Mouse (Mus musculus): ENCODE results near the gene Jtb.
A peak's percentile ranks its signal among the peaks of the same experiment; 100 is the strongest.
"Not testable (repeated sequence)": the region's sequence is repeated elsewhere in the genome, so short reads cannot be mapped to it uniquely, and the experiment has no call there.

Jtb gene

DNA sequence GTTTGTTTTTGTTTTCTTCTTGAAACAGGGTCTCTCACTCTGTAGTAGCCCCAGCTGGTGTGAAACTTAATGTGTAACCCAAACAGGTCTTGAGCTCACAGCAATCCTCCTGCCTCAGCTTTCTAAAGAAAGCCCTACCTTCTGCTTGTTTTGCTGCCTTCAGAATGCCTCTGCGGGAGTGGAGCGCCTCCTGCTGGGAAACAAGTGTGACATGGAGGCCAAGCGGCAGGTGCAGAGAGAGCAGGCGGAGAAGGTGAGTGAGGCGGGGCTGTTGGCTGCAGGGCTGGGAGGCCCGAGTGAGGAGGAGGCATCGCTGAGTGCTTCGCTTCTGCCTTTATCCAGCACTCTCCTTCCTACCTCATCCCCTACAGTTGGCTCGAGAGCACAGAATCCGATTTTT lies 7.1 kb upstream of the Jtb start:
- DNase-seq: no peak

DNA sequence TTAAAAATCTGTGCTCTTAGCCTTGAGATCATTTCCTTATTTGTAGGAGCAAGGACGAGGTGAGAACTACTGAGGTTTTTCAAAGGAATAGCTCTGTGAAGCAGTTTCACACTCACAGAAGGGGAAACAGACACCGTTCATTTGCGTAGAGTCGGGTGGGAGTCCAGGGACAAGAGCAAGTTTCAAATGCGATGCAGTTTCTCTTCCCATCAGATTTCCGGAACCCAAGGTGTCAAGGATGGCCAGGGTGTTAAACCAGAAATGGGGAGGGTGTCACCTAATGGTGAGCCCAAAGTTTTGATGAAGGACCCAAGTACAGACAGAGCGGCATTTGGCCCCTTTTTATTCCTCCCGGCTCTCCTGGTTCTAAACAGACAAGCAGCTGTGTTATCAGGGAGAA lies 322 bp upstream of the Jtb start:
- no peak for DNase-seq

DNA sequence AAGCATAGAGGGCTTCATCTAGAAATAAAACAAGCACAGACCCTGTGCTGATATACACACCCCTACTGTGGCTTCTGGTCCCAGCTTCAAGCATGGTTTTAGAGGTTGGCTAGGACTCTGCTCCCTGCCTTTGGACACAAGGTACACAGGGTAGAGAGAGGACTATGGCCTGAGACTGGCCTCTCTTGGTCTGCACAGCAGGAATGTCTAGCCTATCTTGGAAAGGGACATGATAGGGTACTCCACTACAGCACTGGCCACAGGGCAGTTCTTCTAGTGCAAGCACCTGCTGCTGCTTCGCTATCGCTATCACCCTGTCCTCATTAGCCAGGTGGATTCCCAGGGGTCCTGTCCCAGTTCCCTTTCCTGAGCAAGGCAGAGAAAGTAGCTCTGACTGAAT lies 9.9 kb downstream of the Jtb start:
- DNase-seq: no peak

DNA sequence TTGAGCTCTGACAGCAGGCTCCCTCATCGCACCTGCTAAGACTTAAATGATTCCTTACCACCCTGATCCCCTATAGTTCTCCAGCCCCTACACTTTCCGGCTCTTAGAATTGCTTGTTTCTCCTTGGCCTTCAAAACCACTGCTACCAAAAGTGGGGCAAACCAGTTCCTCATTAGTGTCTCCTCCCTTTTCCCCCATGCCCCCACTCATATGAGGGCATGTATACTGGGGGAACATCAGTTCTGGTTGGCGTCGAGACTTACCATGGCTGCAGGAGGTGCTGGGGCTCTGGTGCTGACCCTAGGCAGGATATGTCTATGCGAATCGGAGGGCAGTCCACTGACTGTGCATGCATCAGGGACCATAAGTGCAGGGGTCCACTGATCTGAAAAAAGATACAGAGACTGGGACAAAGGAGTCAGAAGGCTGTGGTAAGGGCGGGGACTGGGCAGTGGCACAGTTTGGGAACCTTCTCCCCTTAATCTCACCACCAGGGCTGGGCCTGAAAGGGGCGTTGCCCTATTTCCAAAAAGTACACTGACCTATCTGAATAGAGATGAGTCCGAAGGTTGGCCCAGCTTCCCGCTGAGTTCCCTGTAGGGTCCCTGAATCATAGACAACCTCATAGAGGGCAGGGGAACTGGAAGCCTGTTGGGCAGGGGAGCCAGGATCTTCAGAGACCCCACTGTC lies 10.4 kb downstream of the Jtb start:
- no peak for DNase-seq

DNA sequence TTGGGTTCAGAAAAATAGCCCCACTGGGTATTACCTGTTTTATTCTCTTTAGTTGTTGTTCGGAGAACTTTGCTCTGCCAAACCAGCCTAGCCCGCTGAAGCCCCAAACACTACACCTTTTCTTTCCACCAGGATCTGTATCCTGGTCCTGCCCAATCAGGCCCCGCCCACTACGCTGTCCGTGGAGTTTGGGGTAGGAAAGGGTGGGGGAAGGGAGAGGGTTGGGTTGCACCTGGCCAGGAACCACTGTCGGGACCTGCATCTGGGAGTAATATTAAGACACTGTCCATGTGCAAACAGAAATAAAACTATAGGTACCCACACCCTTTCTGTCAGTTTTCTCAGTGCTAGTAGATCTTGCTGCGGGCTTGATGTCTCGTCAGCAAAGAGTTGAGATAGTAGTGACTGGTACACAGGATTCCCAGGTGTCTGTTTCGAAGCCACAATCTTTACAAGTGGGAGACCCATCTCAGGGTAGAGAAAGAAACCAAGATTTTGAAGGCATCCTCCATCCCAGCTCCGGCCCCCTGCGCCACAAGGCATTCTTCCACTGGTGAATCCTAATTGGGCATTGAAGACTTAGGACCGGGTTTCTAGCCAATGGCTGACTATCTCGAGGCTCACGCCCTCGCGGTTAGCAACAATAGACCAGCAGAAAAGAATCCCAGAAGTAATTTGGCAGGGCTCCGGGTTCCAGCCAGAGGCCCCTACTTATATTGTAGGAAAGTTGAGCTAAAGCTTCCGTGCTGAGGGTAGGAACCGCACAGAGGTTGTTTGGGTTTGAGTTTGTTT lies 11.8 kb downstream of the Jtb start, which contains the start of gene Creb3l4:
Gene Creb3l4 (minus strand): TSS at position 529 of the 792 bp plus-strand sequence.
- no peak for DNase-seq

DNA sequence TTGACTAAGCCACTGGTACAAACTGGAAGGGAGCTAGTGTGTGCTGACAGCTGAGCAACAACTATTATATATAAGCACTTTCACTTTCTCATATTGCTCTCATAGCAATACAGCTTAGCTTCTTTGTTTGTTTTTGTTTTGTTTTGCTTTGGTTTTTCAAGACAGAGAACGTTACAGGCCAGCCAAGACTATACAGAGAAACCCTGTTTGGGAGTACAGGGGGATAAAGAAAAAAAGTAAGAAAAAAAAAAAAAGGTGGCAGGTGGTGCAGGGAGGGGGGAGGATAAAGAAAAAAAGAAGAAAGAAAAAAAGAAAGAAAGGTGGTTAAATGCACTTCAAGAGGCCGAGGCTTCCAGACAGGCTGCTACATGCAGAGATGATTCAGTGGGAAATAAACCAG lies 14.0 kb downstream of the Jtb start:
- no peak for DNase-seq

DNA sequence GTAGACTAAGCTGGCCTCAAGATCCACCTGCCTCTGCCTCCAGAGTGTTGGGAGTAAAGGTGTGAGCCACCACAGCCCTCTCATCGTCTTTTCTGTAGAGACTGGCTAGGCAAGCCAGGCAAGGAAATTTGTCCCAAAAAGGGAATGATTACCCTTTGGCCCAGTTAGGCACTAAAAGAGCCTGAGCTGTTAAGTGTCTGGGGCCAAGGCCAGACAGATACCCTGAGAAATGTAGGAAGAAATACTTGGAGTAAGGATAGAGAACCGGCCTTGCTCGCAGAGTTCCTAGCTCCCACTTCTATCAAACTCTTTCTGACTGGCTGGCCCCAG lies 16.2 kb downstream of the Jtb start:
- no peak for DNase-seq

DNA sequence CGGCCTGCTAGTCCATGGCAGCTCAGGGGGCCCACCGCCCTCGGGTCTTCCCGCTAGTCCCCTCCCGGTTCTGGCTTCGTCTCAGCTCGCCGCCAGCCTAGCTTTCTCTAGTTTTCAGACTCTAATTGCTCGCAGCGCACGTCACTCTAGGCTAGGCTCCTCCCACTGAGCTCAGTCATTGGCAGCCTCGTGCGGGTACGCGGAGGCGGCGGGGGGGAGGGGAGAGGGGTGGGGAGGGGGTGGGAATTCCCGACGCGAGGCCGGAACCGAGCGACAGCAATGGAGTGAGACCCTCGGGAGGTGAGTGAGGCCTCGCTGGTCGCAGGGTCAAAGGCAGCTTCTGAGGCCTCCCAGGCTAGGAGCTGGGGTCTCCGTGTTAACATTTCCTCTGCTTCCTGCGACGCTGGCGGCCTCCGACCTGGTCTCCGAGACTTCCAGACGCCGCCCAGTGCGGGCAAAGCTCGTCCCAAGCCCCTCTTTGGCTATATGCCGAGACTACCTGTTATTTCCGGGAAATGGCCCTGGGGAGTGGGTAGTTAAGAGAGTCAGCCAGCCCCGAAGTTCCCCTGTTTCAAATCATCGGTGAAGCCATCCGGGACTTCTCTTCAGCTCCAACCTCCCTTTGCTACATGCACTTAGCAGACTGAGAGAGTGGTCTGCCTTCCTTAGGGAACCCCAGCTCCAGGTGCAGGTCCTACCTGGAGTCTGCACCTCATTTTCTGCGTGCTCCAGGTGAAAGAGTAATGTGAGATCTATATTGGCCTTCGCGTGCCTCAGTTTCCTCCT lies 16.8 kb downstream of the Jtb start, which contains the start of gene Slc39a1:
Gene Slc39a1 (plus strand): TSS at position 213 of the 786 bp plus-strand sequence.
- peak; percentile 85 for DNase-seq

DNA sequence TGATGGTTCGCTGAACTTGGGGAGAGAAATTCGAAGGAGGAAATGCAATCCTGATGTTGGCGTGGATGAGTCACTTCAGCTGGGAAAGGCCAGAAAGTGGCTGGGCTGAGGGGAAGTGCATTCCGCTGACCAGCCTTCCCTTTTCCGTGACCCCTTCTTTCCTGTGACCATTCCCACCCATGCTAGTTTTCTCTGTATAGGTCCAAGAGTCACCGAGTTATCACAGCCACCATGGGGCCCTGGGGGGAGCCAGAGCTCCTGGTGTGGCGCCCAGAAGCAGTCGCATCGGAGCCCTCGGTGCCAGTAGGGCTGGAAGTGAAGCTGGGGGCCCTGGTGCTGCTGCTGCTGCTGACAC lies 17.3 kb downstream of the Jtb start:
- no peak for DNase-seq

DNA sequence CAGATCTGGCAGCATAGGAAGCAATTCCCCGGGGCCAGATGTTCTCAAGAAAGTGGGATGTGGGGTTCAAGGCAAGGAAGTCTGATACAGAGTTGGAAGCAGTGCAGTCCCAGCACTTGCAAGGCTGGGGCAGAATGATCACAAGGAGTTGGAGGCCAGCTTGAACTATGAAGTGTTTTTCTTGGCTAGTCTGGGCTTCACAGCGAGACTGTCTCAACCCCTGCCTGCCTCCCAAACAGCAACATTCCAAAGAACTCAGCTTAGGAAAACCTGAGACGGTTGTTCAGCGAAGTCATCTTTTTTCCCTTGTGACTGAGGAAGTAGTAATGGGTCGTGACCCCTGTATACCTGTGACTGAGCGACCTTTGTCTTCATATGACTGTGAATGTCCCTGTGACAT lies 19.4 kb downstream of the Jtb start:
- DNase-seq: no peak

DNA sequence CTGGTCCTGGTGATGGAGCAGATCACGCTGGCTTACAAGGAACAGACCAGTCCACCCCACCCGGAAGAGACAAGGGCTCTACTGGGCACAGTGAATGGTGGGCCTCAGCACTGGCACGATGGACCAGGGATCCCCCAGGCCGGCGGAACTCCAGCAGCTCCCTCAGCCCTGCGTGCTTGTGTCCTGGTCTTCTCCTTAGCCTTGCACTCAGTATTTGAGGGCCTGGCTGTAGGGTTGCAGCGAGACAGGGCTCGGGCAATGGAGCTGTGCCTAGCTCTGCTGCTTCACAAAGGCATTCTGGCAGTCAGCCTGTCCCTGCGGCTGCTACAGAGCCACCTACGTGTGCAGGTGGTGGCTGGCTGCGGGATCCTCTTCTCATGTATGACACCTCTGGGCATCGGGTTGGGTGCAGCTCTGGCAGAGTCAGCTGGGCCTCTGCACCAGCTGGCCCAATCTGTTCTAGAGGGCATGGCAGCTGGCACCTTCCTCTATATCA lies 20.4 kb downstream of the Jtb start:
- not testable (repeated sequence) for DNase-seq

DNA sequence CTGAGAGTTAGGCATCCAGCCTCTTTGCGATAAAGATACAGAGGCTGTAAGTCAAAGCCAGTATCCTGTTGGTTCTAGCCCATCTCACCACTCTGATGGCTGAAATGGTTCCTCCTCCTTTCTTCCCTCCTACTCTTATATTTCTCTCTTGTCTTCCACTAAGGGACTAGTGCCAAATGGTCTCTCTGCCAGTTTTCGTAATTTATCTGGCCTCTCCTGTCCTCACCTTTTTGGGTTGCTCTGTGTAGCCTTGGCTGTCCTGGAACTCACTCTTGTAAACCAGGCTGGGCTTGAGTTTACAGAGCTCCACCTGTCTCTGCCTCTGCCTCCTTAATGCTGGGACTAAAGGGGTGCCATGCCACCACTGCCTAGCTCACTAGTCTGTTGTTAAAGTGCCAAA lies 21.3 kb downstream of the Jtb start:
- not testable (repeated sequence) for DNase-seq

DNA sequence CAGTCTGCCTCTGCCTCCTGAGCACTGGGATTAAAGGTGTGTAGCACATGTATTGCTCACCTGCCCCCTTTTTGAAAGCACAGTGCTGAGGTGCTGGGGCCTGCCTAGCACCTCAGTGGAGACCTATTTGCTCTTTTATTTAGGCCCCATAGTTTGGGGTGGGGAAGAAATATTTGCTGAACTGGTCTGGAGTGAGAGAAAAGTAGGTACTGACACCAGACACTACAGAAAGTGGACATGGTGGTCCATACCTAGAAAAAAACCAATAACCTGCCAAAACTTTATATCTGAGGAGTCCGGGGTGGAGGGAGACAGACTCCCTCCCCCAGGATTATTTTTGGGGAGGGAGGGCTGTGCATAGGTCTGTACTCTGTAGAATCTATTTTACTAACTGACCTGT lies 21.8 kb downstream of the Jtb start:
- DNase-seq: not testable (repeated sequence)

DNA sequence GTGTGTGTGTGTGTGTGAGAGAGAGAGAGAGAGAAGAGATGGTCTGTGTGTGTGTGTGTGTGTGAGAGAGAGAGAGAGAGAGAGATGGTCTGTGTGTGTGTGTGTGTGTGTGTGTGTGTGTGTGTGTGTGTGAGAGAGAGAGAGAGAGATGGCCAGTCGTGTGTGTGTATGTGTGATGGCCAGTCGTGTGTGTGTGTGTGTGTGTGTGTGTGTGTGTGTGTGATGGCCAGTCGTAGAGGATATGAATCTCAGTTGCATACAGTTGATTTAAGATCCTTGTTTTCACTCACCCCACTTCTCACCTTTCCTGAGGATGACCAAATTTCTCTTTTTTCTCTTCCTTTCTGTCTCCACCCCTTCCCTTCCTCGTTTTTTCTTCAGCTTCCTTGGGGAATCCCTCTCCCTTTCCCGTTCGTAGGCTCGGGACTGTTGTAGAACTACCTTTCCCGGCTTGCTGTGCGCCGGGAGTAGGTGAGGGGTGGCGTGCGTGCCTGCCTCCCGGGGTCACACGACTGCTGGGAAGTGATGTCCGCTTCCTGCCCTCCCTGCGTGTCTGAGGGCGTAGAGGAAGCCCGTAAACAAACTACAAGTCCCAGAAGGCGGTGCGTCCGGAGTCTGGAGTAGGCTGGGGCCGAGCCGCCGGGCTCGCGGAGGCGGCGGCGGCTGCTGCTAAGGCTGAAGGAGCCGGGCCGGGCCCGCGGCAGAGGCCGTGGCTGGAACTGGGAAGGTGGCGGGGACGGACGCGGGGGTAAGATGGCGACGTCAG lies 22.4 kb downstream of the Jtb start, which contains the start of gene Crtc2:
Gene Crtc2 (plus strand): TSS at position 511 of the 766 bp plus-strand sequence.
- DNase-seq: peak; percentile 95

DNA sequence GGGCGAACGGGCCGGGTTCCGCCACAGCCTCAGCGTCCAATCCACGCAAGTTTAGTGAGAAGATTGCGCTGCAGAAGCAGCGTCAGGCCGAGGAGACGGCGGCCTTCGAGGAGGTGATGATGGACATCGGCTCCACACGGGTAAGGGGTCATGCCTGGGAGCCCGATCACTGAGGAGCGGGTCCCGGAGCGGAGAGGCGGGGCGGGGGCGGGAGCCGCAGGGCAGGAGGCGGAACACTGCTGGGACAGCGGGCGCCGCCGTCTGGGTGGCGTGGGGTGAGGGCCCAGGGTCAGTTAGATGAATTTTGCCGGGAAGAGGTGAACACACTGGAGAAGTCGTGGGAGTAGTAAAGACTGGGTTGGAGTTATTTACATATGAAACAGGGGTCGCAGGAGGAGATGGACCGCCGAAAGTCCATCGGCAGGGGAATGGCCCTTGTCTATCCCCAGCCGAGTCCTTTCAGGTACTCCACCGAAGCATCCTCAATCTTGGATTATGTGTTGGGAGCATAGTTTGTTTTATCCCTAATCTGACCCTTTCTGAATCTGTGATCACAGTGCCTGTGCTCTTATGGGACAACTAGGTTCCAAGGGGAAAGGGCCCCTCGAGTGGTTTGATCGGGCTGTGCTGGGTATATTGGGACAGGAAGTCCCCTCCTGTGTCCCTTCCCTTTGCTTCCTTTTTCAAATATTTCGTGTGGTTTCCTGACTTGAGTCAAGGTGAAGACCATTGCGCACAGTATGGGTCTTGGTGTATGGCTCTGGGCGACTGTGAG lies 23.2 kb downstream of the Jtb start:
- no peak for DNase-seq

DNA sequence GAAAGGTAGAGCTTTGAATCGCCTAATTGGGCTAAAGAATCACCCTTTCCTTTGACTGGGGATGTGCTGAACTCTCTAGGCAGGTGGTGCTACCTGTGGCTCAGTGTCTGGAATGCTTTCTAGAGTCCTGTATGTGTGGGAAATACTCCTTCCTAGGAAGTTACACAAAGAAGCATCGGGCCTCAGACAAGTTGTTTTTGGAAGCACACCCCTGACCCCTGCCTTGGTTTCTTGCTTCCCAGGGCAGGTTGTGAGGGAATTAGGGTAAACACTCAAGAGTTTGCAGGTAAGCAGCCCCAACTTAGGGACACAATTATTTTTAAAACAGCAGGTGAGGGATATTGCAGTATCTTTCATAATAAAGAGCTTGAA lies 23.8 kb downstream of the Jtb start:
- DNase-seq: no peak

DNA sequence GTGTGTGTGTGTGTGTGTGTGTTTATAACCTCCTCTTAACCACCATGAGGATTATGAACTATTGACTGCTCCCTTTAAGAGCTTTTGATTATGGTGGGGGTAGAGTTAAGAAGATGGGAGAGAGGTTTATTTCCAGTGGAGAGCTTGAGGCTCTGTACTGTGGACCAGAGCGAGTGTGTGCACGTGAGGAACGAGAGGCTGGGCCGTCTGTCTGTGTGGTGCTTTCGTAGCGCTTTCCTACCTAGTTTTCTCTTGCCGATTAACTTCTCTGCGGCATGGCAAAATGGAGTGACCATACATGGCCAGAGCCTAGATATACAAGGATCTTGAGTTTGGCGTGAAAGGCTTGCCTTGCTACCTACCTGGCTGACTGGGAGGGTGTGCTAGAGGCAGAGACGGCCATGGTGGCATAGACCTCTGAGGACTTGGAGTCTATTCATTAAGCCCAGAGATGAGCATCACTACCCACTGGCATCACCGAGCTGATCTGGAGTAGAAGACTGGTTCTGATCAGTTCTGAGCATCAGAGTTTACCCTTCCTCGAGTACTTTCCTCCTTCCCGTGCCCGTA lies 24.5 kb downstream of the Jtb start:
- DNase-seq: no peak

DNA sequence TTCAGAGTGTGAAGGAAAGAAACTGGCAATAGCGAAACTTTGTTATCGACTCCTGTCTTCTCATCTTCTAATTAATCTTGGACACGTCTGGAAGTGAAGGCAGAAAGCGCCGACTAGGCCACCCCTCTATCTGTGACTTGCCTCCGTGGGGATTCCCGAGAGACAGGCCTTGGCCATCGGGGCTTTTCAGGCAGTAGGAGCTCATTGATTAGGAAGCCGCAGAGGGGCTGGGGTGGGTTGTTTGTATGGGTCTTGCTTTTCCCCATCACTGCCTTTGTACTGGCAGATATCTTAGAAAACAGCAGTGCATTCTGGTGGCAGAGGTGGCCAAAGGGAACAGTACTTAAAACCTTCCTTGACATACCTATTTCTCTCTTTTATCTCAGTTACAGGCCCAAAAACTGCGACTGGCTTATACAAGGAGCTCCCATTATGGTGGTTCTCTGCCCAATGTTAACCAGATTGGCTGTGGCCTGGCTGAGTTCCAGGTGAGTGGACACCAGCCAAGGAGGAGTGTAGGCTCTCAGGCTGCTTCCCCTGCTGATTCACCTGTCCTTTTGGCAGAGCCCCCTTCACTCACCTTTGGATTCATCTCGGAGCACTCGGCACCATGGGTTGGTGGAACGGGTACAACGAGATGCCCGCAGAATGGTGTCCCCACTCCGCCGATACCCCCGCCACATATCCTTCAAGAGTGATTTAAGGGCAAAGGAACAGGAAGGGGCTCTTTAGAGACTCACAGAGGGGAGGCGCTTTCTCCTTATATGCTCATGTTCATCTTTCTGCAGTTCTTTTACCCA lies 25.5 kb downstream of the Jtb start:
- DNase-seq: peak; percentile 94

DNA sequence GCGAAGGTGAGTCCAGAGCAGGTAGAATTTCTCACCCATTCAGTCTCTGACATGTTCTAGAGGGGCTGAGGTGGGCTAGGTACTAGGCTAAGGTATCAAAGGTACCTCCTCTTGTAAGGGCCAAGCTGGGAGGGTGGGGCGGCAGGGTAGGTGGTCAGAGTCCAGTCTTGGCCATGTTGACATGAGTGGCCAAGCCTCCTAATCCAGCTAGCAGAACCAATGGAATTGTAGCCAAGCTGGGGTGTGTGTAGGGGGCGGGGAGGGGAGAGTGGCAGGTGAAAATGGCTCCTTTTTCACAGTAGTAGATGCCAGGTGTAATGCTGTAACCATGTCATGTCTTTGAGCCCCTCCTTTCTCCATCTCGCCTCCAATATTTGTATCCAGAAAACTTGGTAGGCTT lies 27.1 kb downstream of the Jtb start:
- DNase-seq: no peak

DNA sequence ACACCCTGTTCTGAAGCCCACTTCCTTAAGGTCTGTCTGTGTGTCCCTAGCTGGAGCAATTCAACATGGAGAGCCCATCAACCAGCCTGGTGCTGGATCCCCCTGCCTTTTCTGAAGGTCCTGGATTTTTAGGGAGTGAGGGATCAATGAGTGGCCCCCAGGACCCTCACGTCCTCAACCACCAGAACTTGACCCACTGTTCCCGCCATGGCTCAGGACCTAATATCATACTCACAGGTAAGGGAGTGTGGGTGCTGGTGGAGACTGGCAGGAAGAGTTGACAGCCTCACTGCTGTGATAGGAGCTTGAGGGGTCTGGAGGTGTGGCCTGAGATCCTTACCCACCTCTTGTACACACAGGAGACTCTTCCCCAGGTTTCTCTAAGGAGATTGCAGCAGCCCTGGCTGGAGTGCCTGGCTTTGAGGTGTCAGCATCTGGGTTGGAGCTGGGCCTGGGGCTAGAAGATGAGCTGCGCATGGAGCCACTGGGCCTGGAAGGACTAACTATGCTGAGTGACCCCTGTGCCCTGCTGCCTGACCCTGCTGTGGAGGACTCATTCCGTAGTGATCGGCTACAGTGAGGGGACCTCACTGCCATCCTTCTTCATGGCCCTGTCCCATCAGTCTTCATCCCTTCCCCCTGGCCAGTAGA lies 31.8 kb downstream of the Jtb start:
- DNase-seq: no peak

All from cerebellum, adult 11 months (tissue).